Mouse (Mus musculus): ENCODE measurements around the gene Uqcr10.
"Not testable (repeated sequence)": the region's sequence is repeated elsewhere in the genome, so short reads cannot be mapped to it uniquely, and the experiment has no call there.

Gene Uqcr10

DNA sequence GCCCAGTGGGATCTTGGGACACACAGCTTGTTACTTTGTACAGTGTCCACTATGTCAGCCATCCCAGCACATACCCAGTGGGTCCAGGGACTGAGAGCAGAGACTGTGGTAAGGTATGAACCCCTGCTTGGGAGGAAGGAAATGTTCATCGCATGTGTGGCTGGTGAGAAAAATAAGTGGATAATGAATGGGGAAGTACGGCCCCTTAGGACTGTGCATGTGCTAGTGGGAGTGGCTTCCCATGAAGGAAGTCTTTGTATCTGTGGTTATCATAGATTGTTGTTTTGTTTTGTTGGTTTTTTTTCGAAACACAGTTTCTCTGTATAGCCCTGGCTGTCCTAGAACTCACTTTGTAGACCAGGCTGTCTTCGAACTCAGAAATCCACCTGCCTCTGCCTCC, 10.6 kb upstream of the Uqcr10 start:
- no peak for DNase-seq

DNA sequence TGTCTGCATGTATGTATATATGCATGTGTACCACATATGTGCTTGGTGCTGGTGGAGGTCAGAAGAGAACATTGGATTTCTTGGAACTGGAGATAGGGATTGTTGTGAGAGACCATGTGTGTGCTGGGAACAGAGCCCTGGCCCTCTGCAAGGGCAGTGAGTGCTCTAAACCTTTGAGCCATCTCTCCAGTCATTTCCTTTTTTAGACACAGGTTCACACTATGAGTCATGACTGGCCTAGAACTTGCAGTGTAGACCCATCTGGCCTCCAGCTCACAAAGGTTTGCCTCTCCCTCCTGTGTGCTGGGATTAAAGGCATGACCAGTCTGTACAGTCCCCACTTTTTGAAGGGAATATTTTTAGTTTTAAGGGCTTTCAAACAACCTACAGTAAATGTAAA, 8.7 kb upstream of the Uqcr10 start:
- no peak for DNase-seq

DNA sequence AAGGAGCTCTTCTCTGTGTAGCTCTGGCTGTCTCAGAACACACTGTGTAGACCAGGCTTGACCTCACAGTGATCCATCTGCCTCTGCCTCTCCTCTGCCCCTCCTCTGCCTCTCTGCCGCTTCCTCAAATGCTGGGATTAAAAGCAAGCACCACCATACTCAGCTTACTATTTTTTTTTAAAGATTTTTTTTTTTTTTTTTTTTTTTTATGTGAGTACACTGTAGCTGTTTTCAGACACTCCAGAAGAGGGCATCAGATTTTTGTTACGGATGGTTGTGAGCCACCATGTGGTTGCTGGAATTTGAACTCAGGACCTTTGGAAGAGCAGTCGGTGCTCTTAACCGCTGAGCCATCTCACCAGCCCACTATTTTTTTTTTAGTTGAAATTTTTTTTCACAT, 6.0 kb upstream of the Uqcr10 start:
- not testable (repeated sequence) for DNase-seq

DNA sequence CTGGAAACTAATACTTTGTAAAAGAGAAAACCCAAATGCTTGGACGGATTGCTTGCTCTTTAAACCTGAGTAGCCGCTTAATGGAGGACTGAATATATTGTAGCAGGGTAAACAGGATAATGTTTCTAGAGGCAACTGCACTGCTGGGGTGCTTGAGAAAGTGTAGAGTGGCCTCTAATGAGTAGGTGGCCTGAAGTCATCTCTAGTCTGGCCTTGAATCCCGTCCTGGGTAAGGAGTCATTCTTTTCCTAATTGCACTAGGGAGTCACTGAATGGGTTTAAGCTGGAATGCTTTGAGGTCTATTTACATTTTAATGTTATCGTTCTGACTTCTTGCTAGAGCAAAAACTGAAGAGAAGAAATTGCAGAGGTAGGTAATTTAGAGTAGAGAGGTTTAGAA, 1.0 kb upstream of the Uqcr10 start:
- DNase-seq, result no peak

DNA sequence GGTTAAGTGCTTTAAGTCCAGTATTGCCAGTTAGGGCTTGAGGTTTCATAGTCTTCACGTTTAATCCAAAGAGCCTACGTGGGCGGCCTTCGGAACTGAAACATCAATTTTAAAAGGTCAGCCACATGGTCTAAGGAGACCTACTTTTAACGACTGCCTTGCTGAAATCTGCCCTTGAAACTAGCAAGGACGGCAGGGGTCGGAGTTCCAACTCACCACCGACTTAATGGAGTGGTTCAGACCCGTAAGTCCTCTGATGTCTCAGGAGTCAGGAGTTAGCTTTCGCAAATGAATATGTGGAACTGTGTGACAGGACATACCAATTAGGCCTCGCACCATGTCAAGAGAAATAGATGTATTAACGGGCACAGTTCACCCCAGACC, 462 bp downstream of the Uqcr10 start:
- no peak for DNase-seq

DNA sequence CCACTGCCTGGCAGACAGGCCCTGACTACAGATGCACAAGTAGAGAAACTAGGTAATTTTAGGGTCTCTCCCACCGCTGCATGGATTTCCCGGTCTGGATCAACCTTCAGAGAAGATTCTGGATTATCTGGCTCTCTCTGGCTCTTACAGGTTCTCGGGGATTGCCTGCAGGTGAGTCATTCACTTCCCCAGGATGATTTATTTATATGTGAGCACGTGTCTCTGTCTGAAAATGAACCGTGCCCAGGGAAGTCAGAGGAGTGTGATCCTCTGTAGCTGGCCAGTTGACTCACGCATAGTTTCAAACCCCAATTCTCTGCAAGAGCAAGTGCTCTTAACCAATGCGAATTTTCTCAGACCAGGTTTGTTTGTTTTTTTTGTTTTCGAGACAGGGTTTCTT, 3.4 kb downstream of the Uqcr10 start:
- DNase-seq, result no peak

DNA sequence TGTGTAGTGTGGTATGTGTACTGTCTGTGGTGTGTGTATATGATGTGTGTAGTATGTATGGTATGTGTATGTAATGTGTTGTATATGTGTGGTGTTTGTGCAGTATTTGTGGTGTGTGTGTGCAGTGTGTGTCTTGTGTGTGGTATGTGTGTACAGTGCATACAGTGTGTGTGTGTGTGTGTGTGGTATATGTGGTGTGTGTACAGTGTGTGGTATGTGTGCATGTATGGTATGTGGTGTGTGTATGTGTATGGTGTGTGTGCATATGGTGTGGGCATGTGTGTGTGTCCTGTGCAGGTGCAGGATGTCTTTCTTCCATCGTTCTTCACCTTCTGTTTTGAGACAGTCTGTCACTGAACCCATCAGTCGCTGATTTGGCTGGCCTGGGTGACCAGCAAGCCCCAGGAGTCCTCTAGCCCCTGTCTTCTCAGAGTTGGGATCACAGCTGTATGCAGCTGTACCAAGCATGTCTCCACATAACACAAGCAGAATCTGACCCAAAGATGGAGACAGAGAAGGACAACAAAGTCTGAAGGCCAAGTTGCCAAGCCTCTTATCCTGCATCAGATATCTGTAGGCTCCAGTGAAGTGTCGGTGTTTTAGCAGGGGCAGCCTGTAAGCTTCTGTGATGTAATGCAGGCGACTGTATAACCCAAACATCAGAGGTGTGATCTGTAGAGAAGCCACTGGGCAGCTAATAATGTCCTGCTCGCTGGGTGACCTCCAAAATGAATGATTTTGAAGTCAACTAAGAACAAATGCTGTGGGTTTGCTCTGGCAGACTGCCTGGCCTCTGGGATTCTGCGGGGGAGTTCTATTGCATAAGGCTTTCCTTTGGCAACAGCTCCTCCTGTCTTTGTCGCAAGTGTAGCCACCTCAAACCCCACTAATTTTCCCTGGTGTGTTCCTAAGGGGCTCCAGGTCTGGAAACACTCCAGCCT, 6.8 kb downstream of the Uqcr10 start:
- no peak for DNase-seq

DNA sequence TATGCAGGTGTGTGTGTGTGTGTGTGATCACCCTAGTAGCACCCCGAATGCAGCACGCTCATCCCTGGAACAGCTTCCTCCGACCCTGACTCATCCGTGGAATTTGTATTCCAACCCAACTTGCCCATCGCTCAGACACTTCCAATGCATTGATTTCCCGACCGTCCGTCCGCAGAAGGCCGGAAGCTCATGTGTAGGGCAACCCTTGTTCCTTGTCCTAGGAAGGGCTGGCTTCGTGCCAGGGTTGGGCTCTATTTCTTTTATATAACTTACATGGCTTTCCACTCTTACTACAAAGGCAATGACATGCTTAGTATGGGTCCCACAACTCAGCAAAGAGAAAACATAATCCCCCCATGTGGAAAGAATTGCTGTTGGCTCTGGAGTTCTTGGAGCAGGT, 12.0 kb downstream of the Uqcr10 start:
- DNase-seq, result no peak

DNA sequence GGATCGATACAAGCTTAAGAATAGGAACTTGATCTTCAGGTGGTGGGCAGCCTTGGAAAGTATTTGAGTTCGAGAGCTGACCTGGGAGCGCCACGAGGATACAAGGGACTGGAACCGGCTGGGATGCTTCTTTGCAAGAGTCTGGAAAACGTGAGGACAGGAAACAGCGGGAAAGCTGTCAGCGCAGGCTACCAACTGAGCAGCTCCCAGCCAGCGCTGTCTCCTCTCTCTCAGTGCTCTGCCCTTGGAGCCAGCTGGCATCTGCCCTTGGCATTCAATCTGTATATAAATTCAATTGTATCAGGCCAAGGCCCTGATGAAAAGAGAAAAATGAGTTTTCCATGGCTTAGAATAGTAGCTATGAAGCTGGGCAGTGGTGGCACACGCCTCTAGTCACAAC, 12.9 kb downstream of the Uqcr10 start:
- no peak for DNase-seq

DNA sequence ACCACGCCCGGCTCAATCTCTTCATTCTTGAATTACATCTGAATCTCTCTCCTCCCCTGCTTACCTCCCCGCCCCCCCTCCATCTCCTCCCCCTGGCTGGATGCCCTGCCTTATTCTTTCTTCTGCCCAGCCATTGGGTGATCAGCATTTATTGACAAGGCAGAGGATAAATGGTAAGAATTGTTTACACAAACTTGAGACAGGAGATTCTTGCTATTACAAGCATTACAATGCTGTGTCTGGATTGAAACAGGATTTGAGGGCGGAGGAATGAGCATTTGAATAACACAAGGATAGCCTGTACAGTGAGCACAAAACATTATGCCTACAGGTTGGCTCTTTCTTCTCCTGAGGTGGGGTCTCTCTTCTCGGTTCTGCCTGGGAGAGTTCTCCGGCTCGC, 13.8 kb downstream of the Uqcr10 start:
- DNase-seq, result no peak

DNA sequence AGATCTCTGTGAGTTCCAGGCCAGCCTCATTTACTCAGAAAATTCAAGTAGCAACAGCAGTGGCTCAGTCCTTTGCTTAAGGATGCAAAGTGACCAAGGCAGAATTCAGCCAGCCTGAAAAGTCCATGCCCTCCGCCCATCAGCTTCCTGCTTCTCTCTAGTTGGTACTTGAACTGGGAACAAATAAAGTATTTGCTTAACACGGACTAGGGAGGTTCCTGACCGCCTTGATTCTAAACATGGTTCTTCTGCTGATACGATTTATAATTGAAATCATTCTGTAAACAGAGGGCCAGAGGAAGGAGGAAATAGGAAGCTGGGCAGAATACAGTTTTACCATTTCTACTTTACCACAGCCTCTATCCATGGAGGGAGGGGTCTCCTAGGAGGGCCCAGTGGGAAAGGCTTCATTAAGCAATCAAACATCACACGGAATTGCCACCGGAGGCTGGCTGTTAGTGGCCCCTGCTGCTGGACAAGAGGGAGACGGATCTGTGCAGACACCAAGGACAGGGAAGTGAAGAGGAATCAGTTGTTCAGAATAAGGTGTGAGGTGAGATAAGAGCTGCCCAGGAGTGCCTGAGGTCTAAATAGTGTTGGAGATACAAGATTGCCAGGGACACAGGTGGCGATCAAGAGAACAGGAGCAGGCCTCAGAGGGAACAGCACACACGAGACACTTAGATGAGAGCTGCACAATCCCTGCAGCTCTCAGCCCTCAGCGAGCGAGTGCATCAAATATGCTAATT, 15.3 kb downstream of the Uqcr10 start:
- DNase-seq, result no peak

DNA sequence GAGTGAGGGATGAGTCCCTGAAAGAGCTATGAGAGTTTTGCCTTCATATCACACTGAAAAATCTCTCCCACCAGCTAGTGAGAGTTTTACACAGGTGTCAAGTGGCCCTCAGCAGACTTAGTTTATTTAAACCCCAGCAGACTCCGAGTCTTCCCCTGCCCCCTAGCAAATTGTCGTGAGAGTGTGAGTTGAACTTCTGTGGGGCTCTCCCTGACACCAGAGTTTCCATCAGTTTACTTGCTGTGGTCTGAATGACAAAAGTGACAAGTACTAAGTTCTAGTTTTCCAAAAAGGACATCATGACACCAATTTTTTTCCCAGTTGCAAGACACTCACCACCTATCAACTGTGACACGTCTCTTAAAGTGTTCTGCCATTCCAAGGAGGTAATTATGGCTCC, 16.3 kb downstream of the Uqcr10 start:
- DNase-seq, result no peak

DNA sequence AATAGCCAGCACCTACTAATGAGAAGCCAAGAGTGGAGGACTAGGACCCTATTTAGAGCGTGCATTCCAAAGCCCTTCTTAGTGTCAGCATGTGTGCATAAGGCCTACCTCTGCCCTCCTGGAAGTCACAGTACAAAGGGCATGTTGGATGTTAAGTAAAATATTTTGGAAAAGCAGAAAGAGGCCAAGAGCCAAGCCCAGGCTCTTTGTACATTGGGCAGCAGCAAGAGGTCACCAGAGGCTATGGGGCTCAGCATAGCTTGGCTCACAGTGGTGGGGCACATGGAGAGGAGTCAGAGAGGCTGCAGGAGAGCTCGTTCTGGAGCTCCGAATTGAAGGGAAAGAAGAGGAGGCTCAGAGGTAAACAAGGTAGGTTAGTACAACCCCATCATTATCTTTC, 17.1 kb downstream of the Uqcr10 start:
- no peak for DNase-seq

DNA sequence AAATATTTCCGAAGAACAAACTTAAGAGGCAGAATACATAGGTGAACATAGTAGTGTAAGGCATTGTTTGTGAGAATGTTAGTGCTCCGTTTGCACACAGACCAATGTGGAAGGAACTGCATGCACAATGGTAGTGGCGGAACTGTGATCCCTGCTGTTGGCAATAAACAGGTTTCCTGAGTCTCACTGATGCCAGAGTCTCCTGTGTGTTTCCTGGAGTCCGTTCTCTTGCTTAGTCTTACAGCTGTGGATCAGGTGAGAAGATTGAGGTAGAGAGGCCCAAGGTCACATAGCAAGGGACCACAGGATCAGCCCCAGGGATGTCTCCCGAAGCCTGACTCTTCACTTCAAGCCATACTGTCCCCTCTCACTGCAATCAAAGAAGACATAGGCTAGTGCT, 18.6 kb downstream of the Uqcr10 start:
- no peak for DNase-seq

DNA sequence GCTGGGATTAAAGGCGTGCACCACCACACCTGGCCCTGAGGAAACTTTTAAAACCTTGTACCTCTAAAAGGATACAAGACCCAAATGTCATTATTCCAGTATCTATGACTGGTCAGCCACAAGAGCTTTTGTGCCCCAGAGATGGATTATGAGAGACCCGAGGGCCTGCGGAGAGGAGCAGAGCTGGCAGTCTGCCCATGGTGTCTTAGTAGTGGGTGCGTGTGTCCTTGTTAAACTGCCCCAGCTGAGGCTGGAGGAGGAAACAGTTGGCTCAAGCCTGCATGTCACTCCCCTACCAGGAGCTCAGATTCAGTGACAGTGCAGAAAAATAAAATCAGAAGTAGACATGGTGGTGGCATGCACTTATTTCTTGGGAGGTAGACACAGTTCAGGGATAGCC, 19.1 kb downstream of the Uqcr10 start:
- peak; percentile 29 for DNase-seq

DNA sequence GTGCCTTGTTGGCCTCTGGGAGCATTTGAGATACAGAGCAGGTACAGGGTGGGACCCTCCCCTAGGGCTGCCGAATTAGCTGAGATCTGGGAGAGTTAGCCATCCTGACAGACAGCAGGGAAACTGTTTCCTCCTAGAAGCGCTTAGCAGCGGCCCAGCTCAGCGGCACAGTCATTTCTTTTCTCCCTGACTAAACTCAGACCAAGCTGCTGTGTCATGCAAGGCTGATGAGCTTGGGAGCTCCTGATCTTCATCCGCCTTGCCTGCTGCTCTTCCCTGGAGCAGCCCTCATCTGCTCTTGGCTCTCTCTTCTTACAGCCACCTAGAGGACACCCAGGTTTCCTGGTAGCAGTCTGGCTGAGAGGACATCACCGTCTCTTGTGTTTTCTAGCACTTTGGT, 20.0 kb downstream of the Uqcr10 start:
- DNase-seq, result no peak

DNA sequence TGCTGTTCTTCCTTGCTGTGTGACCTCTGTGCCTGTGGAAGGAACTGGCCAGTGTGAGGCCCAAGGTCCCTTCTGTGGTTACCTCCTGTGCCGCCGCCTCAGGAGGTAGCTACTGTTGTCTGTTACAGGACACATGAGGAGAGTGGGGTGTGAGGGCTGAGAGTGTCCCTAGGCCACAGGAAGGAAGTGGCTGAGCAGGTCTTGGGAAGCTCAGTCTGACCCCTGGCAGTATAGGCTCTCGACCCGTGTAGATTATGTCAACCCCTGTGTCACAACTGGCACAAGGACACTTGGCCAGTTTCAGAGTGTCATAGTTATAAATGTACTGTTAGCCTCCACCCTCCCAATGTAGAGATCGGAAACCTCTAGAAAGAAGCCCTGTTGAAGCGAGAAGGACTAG, 20.6 kb downstream of the Uqcr10 start:
- no peak for DNase-seq

DNA sequence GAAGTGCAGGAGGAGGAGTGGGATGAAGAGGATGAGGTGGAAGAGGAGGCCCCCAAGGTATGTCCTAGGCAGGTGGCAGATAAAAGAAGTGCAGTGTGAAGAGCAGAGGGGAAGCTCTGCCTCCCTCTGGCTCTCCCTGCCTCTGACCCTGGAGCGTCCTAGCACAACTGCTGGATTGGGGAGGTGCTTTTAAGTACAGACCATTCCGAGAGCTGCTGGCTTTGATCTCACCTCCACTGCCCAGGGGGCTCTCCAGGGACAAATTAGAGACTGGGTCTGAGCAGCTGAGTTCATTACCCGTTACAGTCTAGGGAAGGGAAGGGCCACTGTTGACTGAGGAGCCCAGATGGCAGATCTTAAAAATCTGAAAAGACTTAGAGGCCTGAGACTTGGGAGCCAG, 24.0 kb downstream of the Uqcr10 start:
- no peak for DNase-seq

DNA sequence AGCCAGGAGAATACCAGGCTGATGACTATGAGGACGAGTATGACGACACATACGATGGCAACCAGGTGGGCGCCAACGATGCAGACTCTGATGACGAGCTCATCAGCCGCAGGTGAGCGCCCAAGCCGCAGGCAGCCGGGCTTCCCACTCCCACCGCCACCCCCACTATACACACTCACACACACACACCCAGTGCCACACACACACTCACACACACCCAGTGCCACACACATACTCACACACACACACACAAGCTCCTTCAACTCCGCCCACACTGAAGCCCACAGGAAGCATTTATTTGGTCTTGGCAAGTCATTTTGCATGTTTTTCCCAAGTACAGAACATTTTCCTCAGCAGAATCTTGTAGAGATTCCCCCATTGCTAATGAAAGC, 24.7 kb downstream of the Uqcr10 start:
- no peak for DNase-seq

DNA sequence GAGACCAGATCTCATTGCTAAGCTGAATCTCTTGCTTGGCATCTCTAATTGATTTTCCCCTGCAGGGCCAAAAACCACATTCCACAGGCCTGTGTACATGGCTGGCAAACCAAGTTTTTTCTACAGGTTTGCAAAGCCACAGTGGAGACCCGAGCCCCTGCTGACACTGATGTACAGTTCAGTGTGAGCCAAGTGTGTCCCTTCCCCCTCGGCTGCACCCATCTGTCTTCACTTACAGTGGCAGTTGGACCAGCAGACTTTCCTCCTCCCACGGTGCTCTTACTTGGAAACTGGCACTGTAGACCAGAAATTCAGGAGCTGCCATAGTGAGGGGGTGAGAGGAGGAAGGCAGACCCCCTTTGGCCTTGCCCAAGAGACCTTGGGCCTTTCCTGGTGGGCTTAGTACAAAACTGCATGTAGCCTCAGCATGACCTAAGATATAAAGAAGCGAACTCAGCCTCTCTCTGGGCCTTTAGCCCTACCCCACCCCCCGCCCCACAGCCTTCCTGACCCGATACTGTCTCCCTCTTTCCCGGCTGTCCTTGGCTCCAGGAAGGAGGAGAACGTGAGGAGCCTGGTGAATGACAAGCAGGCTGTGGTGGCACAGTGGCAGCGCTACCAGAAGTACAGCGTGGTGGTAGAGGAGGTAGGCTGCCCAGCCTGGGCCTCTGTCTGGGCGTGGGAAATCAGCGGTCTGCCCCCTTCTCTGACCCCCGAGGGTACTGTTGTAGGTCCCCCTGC, 25.3 kb downstream of the Uqcr10 start:
- no peak for DNase-seq

DNA sequence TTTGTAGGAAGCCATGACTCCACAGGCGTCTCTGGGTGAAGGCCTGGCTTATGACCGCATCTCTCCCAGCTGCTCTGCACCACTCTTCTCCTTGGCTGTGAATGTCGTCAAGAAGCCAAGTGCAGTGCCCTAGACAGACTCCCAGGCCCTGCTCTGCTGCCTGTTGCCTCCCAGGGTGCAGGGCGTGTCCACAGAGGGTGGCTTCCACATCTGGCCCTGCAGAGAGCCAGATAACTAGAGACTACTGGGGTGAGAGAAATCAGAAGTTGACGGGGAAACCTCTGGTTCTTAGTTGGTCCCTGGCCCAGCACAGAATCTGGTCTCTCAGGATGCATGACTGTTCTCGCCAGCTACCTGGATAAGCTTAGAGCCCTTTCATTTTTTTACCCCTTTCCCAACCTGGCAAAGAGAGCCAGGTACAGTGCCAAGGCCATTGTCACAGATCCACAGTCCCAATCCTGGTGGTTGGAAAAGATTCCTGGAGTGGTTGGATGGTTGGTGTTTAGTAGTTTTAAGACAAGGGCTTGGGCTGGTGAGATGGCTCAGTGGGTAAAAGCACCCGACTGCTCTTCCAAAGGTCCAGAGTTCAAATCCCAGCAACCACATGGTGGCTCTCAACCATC, 26.8 kb downstream of the Uqcr10 start:
- DNase-seq, result no peak

DNA sequence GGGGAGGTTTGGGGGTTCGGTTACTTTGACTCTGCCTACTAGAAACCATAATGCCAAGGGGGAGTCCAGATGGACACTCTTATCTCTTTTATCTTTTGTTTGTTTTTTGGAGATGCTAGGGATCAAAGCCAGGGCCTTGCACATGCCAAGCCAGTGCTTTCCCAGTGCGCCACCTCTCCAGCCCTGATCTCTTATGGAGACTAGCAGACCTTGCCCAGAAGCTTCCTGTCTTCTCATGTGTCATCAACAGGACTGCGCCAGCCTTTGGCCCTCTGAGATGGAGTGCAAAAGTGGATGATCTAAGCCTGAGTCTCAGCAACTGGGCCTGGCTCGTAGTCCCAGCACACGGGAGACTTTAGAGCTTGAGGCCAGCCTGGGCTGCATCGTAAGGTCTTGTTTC, 28.4 kb downstream of the Uqcr10 start:
- DNase-seq, result no peak

DNA sequence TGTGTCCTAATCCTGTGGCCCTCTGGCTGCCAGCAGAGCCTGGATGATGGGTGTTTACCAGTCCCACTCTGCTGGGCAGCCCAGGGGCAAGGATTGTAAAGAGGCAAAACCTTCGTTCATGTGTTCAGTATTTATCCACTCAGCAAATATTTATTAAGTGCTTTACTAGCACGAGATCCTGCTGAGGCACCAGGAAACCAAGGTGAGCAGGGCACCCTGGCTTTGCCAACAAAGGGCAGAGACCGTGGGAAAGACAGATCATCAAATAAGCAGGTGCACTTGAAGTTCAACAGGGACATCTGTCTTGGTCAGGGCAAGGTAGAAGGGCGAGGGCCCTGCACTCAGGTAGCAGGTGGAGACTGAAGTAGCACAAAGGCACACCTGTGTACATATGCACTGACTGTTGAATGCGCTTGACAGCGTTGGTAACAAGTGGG, 29.0 kb downstream of the Uqcr10 start:
- no peak for DNase-seq
